Mouse (Mus musculus) stomach, adult 2 months (tissue): Measurements from ENCODE around the gene Pigc. TPM values are rescaled to one million over a fixed set of nuclear protein-coding genes. Genes with fewer than 3 reads are reported as not detected.

Experiments
- polyA plus RNA-seq: library from polyadenylated mRNA; depleted of rRNA; stranded (reverse); fragments of >200 nt; gene quantifications from 2 replicates; pipeline ENCODE4 v1.2.3, GENCODE M21; 2012; rRNA removed

Pigc gene
- 6.2 and 7.1 TPM in 2 replicates for polyA plus RNA-seq

DNA sequence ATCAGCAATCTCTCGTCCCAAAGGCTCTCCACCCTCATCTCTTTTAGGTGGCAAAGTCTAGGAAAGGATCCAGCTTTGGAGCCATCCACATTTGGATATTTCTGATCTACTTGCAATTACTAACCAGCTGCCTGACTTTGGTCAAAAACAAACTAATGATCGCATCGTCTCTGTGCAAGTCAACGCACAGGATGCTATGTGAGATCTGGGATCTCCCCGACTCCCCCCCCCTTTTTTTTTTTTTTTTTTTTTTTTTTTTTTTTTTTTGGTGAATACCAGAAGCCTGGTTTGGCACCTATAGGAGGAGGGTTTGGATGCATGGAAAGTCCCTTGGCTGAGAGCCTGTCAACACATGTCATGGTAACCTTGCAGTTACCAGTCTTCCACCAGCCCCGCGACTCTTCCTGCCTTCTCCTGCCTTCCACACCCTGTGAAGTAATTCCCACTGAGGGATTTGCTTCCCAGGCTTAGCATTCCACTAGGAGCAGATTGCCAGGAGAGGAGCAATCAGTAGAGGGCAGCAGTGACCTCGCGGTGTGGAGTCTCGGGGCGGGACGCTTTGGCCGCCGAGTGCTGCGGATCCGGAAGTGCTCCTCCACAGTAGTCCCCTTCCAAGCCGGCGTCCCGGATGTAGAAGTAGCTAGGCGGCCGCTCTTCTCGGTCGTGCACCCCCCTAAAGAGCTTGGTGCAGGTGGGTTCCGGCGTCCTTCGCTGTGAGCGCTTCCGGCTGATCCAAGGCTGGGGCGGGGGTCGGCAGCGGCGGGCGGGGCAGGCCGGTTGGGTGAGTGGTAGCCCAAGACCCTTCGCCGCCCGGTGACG, at the start of gene Pigc:
TSS of gene Pigc (plus strand) at position 598 of the 819 bp plus-strand sequence.

DNA sequence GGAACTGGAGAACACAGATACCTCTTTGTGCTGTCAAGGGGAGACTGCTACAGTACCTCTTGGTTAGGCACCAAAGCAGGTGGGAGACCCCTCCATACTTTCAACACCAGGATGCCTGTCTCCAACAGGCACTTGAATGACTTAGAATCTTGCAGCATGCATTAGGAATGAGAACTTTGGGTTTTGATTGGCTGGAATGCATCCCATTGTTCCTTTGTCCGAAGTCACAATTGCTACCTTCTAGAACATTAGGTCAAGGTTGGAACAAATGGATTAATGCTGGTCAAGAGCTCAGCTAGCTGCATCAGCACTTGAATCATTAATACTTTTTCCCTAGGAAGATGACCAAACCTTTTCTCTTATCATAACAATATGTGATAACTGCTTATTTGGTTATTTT, 10.6 kb downstream of the Pigc start, which contains the start of gene 4930558K02Rik:
TSS of gene 4930558K02Rik (minus strand) at position 101 of the 400 bp plus-strand sequence.

Other genes with a start within 250 kb of the Pigc start
- gene Fasl, start 180.7 kb upstream of the Pigc start, polyA plus RNA-seq, result 0.04 TPM in 1 of 2 replicates, not detected in the other
- gene Suco, start 92.5 kb upstream of the Pigc start, polyA plus RNA-seq, result 0.29 and 0.41 TPM in 2 replicates
- gene 4930558K02Rik, start 10.4 kb downstream of the Pigc start, polyA plus RNA-seq, result not detected in 2 replicates